Mouse (Mus musculus): ENCODE measurements around the gene Nfkbib. TPM values are rescaled to one million over a fixed set of nuclear protein-coding genes. Genes with fewer than 3 reads are reported as not detected.

Gene Nfkbib
- polyA plus RNA-seq, 1 experiment from 2014 or later: 38.7 TPM

DNA sequence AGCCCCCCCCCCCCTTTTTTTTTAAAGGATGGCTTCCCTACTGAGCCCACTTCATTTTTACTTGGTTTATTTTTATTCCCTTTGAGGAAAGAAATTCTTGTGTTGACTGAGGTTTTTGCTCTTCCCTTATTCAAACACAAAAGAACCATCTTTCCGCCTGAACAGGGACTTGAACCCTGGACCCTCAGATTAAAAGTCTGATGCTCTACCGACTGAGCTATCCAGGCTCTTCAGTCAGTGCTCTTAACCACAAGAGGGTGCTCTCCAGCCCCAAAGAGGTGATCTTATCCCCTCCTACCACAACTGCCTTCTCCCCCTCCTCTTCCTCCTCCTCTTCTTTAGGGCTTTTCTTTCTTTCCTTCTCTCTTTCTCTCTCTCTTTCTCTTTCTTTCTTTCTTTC is 26.5 kb upstream of the Nfkbib start:
- DNase-seq (ENCODE audit: low spot score): no peak
- H3K9ac ChIP-seq (ENCODE audit: low read length): no peak overlapping the region
- H3K27ac ChIP-seq (ENCODE audit: low read depth): no peak overlapping the region
- H3K27me3 ChIP-seq (replicated peaks; ENCODE audit: control insufficient read depth, insufficient read depth, low read length): no peaks in the 10 kb centered on the region
- H3K36me3 ChIP-seq (ENCODE audit: control insufficient read depth, insufficient read depth, low read length): no peaks in the 10 kb centered on the region
- ATAC-seq (replicated peaks; ENCODE audit: low FRiP score, low TSS enrichment, low read depth): no peak
- no peak overlapping the region for H3K4me3 ChIP-seq (ENCODE audit: low read depth, low read length)
- H3K4me2 ChIP-seq (ENCODE audit: low read length): no peak overlapping the region
- WGBS: 50% methylated on average over 2 of the region's 2 CpGs
- H3K4me1 ChIP-seq (replicated peaks; ENCODE audit: control insufficient read depth, insufficient read depth, low read length): peaks cover 21% of the 10 kb centered on the region
- H3K9me3 ChIP-seq (ENCODE audit: control insufficient read depth, low read length): no peaks in the 10 kb centered on the region

DNA sequence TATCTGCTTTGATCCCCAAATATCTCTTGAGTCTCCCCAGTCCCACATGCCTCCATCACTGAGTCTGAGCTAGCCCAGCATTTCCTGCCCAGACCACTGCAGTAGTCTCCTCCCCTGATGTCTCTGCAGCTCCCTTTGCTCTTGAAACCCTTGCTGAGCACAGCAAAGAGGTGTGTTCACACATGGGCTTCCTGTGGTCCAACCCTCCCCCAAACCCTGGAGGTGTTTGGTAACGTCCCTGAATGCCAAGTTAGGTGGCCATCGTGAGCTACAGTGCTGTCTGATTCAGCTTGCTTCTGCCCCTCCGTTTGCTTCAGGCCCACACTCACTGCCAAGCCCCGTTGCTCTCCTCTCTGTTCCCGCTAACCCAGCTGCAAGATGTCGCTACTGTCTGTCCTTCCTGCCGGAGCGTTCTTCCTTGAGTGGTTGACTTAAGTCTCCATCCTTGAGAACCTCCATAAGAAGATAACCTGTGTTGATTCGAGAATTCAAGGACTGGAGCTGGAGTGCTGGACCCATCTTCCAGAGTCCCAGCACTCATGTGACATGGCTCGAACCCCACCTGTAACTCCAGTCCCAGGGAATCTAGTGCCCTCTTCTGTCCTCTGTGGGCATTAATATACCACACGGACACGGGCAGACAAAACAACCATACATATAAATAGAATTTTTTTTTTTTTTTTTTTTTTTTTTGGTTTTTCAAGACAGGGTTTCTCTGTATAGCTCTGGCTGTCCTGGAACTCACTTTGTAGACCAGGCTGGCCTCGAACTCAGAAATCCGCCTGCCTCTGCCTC is 25.3 kb upstream of the Nfkbib start:
- Histone ChIP-seq H3K4me3 (ENCODE audit: low read depth, low read length) (no peak overlapping the region), H3K27ac (ENCODE audit: low read depth) (no peak overlapping the region), H3K4me1 (replicated peaks; ENCODE audit: control insufficient read depth, insufficient read depth, low read length) (peaks cover 22% of the 10 kb centered on the region), H3K9me3 (ENCODE audit: control insufficient read depth, low read length) (no peaks in the 10 kb centered on the region), H3K9ac (ENCODE audit: low read length) (no peak overlapping the region), H3K36me3 (ENCODE audit: control insufficient read depth, insufficient read depth, low read length) (0 out of 2 replicates have a peak, but pooled peaks cover 5% of the 10 kb centered on the region), H3K27me3 (replicated peaks; ENCODE audit: control insufficient read depth, insufficient read depth, low read length) (no peaks in the 10 kb centered on the region), H3K4me2 (ENCODE audit: low read length) (no peak overlapping the region)
- no peak for DNase-seq (ENCODE audit: low spot score)
- 73% methylated on average over 13 of the region's 14 CpGs for WGBS
- ATAC-seq (replicated peaks; ENCODE audit: low FRiP score, low TSS enrichment, low read depth): no peak

DNA sequence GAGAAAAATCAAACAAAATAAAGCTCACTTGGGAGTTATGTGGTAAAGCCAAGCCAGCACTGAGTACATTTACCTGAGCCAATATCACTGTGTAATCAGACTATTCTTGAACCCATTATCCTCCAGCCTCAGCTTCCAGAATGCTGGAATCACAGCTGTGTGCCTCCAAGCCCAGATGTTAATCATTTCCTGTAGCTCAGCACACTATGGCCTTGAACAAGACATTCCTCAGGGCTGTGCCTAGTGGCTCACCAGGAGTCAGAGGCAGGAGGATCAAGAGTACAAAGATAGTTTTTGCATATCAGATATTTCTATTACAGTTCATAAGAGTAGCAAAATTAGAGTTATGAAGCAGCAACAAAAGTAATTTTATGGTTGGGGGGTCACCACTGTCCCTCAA is 24.4 kb upstream of the Nfkbib start:
- Histone ChIP-seq H3K4me1 (replicated peaks; ENCODE audit: control insufficient read depth, insufficient read depth, low read length) (peaks cover 19% of the 10 kb centered on the region), H3K9ac (ENCODE audit: low read length) (no peak overlapping the region), H3K9me3 (ENCODE audit: control insufficient read depth, low read length) (no peaks in the 10 kb centered on the region), H3K27ac (ENCODE audit: low read depth) (no peak overlapping the region), H3K4me3 (ENCODE audit: low read depth, low read length) (no peak overlapping the region), H3K27me3 (replicated peaks; ENCODE audit: control insufficient read depth, insufficient read depth, low read length) (no peaks in the 10 kb centered on the region), H3K4me2 (ENCODE audit: low read length) (no peak overlapping the region), H3K36me3 (ENCODE audit: control insufficient read depth, insufficient read depth, low read length) (0 out of 2 replicates have a peak, but pooled peaks cover 7% of the 10 kb centered on the region)
- no peak for ATAC-seq (replicated peaks; ENCODE audit: low FRiP score, low TSS enrichment, low read depth)
- no peak for DNase-seq (ENCODE audit: low spot score)

DNA sequence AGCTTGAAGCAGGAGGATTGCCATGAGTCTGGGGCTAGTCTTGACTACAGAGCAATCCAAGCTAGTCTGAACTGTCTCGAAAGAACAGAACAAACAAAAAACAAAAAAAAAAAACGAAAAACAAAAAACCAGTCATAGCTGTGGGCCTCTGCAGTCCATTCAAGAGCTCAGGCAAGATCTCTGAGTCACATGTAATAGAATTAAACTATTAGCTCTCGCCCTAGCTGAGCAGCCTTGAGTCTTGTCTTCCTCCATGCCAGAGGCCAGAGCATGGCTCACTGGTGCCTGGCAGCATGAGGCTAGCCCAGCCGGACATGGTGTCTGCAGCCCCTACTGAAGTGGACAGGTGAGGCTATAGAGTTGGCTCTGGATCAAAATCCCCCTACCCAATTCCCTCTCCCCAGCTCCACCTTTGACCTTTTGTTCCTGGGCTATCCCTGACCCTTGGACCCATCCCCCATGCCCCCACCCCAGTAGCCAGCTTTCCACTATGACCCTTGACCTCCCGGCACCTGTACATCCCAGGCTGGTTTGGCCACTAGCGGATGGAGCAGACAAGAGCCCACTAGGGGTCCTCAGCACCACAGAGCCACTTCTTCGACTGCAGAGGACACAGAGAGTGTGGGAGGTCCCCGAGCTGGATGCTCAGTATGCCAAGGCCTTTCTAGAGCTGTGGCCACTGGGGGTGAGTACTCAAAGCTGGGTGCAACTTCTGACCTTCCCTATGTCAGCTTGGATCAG is 22.9 kb upstream of the Nfkbib start:
- no peak overlapping the region for H3K9ac ChIP-seq (ENCODE audit: low read length)
- no peaks in the 10 kb centered on the region for H3K9me3 ChIP-seq (ENCODE audit: control insufficient read depth, low read length)
- ATAC-seq (replicated peaks; ENCODE audit: low FRiP score, low TSS enrichment, low read depth): 0 out of 2 replicates have a peak, but pooled peaks have one; percentile 4
- peak overlapping the region; percentile 38; the same call in 1 of the 2 replicates for H3K27ac ChIP-seq (ENCODE audit: low read depth)
- no peak overlapping the region for H3K4me3 ChIP-seq (ENCODE audit: low read depth, low read length)
- WGBS: 59% methylated on average over 8 of the region's 8 CpGs
- no peak overlapping the region for H3K4me2 ChIP-seq (ENCODE audit: low read length)
- H3K36me3 ChIP-seq (ENCODE audit: control insufficient read depth, insufficient read depth, low read length): 0 out of 2 replicates have a peak, but pooled peaks cover 7% of the 10 kb centered on the region
- H3K4me1 ChIP-seq (replicated peaks; ENCODE audit: control insufficient read depth, insufficient read depth, low read length): peaks cover 18% of the 10 kb centered on the region
- no peaks in the 10 kb centered on the region for H3K27me3 ChIP-seq (replicated peaks; ENCODE audit: control insufficient read depth, insufficient read depth, low read length)
- no peak for DNase-seq (ENCODE audit: low spot score)

DNA sequence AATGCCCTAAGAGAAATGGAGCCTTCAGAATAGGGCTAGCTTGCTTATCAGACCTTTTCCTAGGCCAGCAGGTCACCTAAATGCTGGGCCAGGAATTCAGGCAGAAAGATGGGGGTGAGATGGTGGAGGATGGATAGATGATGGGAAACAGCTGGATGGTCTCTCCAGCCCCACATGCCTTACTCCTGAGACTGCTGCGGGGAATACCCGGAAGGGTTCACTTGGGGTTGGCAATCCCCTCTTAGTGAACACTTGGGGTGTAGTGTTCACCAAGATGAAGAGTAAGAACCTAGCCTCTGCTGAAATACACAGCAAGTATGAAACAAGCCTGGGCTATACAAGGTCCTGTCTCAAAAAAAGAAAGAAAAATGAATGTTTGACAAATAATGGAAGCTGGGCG is 21.9 kb upstream of the Nfkbib start:
- 0 out of 2 replicates have a peak, but pooled peaks cover 7% of the 10 kb centered on the region for H3K36me3 ChIP-seq (ENCODE audit: control insufficient read depth, insufficient read depth, low read length)
- H3K4me3 ChIP-seq (ENCODE audit: low read depth, low read length): no peak overlapping the region
- no peak overlapping the region for H3K4me2 ChIP-seq (ENCODE audit: low read length)
- no peak overlapping the region for H3K9ac ChIP-seq (ENCODE audit: low read length)
- 43% methylated on average over 3 of the region's 3 CpGs for whole genome bisulfite sequencing
- H3K27me3 ChIP-seq (replicated peaks; ENCODE audit: control insufficient read depth, insufficient read depth, low read length): no peaks in the 10 kb centered on the region
- peaks cover 18% of the 10 kb centered on the region for H3K4me1 ChIP-seq (replicated peaks; ENCODE audit: control insufficient read depth, insufficient read depth, low read length)
- no peaks in the 10 kb centered on the region for H3K9me3 ChIP-seq (ENCODE audit: control insufficient read depth, low read length)
- ATAC-seq (replicated peaks; ENCODE audit: low FRiP score, low TSS enrichment, low read depth) (no peak), DNase-seq (ENCODE audit: low spot score) (no peak)
- 0 out of 2 replicates have a peak overlapping the region, but pooled peaks have one; percentile 38 for H3K27ac ChIP-seq (ENCODE audit: low read depth)

DNA sequence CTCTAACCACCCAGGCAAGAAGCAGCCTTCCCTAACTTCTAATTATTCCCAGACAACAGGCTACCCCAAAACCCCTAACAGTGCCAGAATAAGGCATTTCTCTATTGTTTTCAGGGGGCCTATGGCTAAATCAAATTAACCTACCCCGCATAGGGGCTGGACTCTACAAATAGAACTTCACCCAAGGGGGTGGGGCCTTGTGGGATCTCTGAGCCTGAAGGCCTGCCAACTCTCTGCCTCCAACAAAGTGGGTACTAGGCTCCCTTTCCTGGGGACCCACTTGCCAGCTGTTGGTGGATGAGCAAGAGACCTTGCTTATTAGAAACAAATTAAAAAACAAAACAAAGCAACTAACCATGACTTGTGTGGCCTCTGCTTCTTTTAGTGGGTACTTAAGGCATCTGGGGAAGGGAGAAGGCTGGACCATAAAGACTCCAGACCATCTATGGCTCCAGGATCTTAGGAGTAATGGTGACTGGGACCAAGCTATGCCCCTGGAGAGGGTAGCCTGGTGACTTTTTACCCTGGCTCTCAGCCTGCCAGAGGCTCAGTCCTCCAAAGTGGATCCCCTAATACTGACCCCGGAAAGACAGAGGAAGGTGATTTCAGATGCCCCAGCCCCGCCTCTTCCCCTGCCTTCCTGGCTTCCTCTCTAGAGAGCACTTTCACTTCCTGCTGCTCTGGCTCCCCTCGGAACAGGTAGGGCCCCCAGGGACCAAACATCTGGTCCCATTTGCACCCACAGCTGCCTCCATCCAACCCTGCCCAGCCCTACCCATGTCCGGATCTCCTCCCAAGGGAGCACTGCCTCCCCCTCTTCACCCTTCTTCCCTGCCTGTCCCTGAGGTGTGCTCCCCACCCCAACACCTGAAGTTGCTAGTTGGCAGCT is 21.2 kb upstream of the Nfkbib start, which contains the start of gene Rinl:
TSS of gene Rinl (plus strand) at position 663 of the 889 bp plus-strand sequence.
- peak within 1 kb of the TSS; percentile 38; the same call in 1 of the 2 replicates for H3K27ac ChIP-seq (ENCODE audit: low read depth)
- 52% methylated on average over 5 of the region's 5 CpGs for whole genome bisulfite sequencing
- no peaks in the 10 kb centered on the region for H3K27me3 ChIP-seq (replicated peaks; ENCODE audit: control insufficient read depth, insufficient read depth, low read length)
- H3K9me3 ChIP-seq (ENCODE audit: control insufficient read depth, low read length): no peaks in the 10 kb centered on the region
- H3K4me2 ChIP-seq (ENCODE audit: low read length): no peak within 1 kb of the TSS
- H3K9ac ChIP-seq (ENCODE audit: low read length): no peak within 1 kb of the TSS
- no peak within 1 kb of the TSS for H3K4me3 ChIP-seq (ENCODE audit: low read depth, low read length)
- peaks cover 18% of the 10 kb centered on the region for H3K4me1 ChIP-seq (replicated peaks; ENCODE audit: control insufficient read depth, insufficient read depth, low read length)
- no peak for ATAC-seq (replicated peaks; ENCODE audit: low FRiP score, low TSS enrichment, low read depth)
- peaks cover 11% of the 10 kb centered on the region; the same call in 1 of the 2 replicates for H3K36me3 ChIP-seq (ENCODE audit: control insufficient read depth, insufficient read depth, low read length)
- no peak for DNase-seq (ENCODE audit: low spot score)

DNA sequence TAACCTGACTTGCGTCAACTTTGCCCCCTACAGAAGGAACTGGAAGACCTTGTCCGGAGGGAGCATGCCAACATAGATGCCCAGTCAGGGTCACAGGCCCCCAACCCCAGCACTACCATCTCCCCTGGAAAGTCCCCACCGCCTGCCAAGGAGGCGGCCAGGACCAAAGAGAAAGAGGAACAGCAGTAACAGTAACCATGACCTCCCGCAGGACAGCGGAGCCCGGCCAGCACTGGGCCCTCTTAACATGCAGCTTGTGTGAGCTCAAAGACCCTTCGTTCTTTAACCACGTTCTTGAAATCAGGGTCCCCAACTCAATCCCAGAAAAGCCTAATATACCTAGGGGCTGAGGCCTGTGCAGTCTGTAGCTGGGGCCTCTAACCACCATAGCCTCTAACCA is 20.6 kb upstream of the Nfkbib start:
- no peaks in the 10 kb centered on the region for H3K27me3 ChIP-seq (replicated peaks; ENCODE audit: control insufficient read depth, insufficient read depth, low read length)
- no peak overlapping the region for H3K27ac ChIP-seq (ENCODE audit: low read depth)
- no peaks in the 10 kb centered on the region for H3K9me3 ChIP-seq (ENCODE audit: control insufficient read depth, low read length)
- peaks cover 18% of the 10 kb centered on the region for H3K4me1 ChIP-seq (replicated peaks; ENCODE audit: control insufficient read depth, insufficient read depth, low read length)
- DNase-seq (ENCODE audit: low spot score) (no peak), ATAC-seq (replicated peaks; ENCODE audit: low FRiP score, low TSS enrichment, low read depth) (no peak)
- H3K4me3 ChIP-seq (ENCODE audit: low read depth, low read length): no peak overlapping the region
- no peak overlapping the region for H3K9ac ChIP-seq (ENCODE audit: low read length)
- H3K4me2 ChIP-seq (ENCODE audit: low read length): no peak overlapping the region
- peaks cover 16% of the 10 kb centered on the region; the same call in 1 of the 2 replicates for H3K36me3 ChIP-seq (ENCODE audit: control insufficient read depth, insufficient read depth, low read length)
- WGBS: 95% methylated on average over 9 of the region's 9 CpGs

DNA sequence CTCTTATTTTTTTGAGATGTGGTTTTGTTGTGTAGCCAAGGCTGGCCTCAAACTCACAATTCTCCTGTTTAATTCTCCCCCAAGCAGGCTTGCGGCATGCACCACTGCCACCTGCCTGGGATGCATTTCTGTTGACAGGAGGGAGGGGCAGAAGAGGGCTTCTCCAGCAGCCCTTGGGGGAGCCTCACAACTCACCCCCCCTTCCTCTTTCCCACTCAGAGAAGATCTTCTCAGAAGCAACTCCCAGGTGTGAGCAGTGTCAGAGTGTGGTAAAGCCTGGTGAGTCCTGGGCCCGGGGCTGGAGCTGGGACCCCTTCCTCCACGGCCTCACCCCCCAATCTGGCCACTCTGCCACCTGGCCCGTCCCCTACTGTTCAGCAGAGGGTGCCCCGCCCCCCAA is 17.8 kb upstream of the Nfkbib start:
- Histone ChIP-seq H3K9ac (ENCODE audit: low read length) (no peak overlapping the region), H3K36me3 (ENCODE audit: control insufficient read depth, insufficient read depth, low read length) (peaks cover 17% of the 10 kb centered on the region; the same call in 1 of the 2 replicates), H3K4me3 (ENCODE audit: low read depth, low read length) (no peak overlapping the region), H3K27me3 (replicated peaks; ENCODE audit: control insufficient read depth, insufficient read depth, low read length) (no peaks in the 10 kb centered on the region), H3K9me3 (ENCODE audit: control insufficient read depth, low read length) (no peaks in the 10 kb centered on the region), H3K27ac (ENCODE audit: low read depth) (no peak overlapping the region), H3K4me1 (replicated peaks; ENCODE audit: control insufficient read depth, insufficient read depth, low read length) (peaks cover 19% of the 10 kb centered on the region), H3K4me2 (ENCODE audit: low read length) (no peak overlapping the region)
- 70% methylated on average over 5 of the region's 5 CpGs for WGBS
- DNase-seq (ENCODE audit: low spot score): no peak
- ATAC-seq (replicated peaks; ENCODE audit: low FRiP score, low TSS enrichment, low read depth): no peak
